Mouse (Mus musculus) ES-Bruce4 (cell line): Measurements from ENCODE around the gene H2-DMa.

Experiments
- CTCF ChIP-seq: IDR thresholded peaks from one replicate; pipeline ENCODE4 v1.8.1; 2011; ENCODE audit warnings: low read depth, low read length
- POLR2A ChIP-seq: IDR thresholded peaks from one replicate; pipeline ENCODE4 v1.8.1; 2011; ENCODE audit warnings: low read length; ENCODE audit not compliant: insufficient read depth

- TF ChIP-seq POLR2A (no peak), CTCF (no peak)
Measured at GRCm38 (mm10) chr17:34131911-34132310, 12.6 kb downstream of the H2-DMa start.
